Mouse (Mus musculus): ENCODE results near the gene Taok1. TPM values are rescaled to one million over a fixed set of nuclear protein-coding genes. Genes with fewer than 3 reads are reported as not detected.

The Taok1 gene
- polyA plus RNA-seq, 1 experiment from 2014 or later: 3.6 TPM

- Histone ChIP-seq H3K9me3 (replicated peaks; ENCODE audit: control insufficient read depth, low read length) (no peaks in the 10 kb centered on the region), H3K27ac (ENCODE audit: low read length) (peak overlapping the region; percentile 63), H3K4me2 (ENCODE audit: low read depth, low read length) (peak overlapping the region; percentile 98), H3K27me3 (ENCODE audit: control insufficient read depth, insufficient read depth, low read depth, low read length) (peaks cover 48% of the 10 kb centered on the region), H3K4me3 (ENCODE audit: low read depth, low read length) (peak overlapping the region; percentile 82), H3K4me1 (ENCODE audit: control insufficient read depth, low read depth, low read length) (peaks cover 46% of the 10 kb centered on the region), H3K36me3 (ENCODE audit: control insufficient read depth, insufficient read depth) (no peaks in the 10 kb centered on the region), H3K9ac (ENCODE audit: low read depth, low read length) (peak overlapping the region; percentile 55)
- ATAC-seq (ENCODE audit: low read depth): peak; percentile 27
- WGBS (ENCODE audit: insufficient replicate concordance): 6% methylated on average over 19 of the region's 19 CpGs
Observed at GRCm38 (mm10) chr11:77514281-77514831, 93.3 kb downstream of the Taok1 start.

- 6% methylated on average over 10 of the region's 10 CpGs for WGBS (ENCODE audit: insufficient replicate concordance)
- no peak for ATAC-seq (ENCODE audit: low read depth)
- Histone ChIP-seq H3K27ac (ENCODE audit: low read length) (peak overlapping the region; percentile 60), H3K9ac (ENCODE audit: low read depth, low read length) (peak overlapping the region; percentile 66), H3K9me3 (replicated peaks; ENCODE audit: control insufficient read depth, low read length) (no peaks in the 10 kb centered on the region), H3K4me3 (ENCODE audit: low read depth, low read length) (peak overlapping the region; percentile 82), H3K4me1 (ENCODE audit: control insufficient read depth, low read depth, low read length) (peaks cover 44% of the 10 kb centered on the region), H3K36me3 (ENCODE audit: control insufficient read depth, insufficient read depth) (no peaks in the 10 kb centered on the region), H3K27me3 (ENCODE audit: control insufficient read depth, insufficient read depth, low read depth, low read length) (peaks cover 44% of the 10 kb centered on the region), H3K4me2 (ENCODE audit: low read depth, low read length) (peak overlapping the region; percentile 98)
Observed at GRCm38 (mm10) chr11:77513811-77514170, 93.8 kb downstream of the Taok1 start.

GRCm38 (mm10) chr11:77512891-77513810, 94.5 kb downstream of the Taok1 start:
- peak overlapping the region; percentile 98 for H3K4me2 ChIP-seq (ENCODE audit: low read depth, low read length)
- H3K4me1 ChIP-seq (ENCODE audit: control insufficient read depth, low read depth, low read length): peaks cover 42% of the 10 kb centered on the region
- H3K27ac ChIP-seq (ENCODE audit: low read length): peak overlapping the region; percentile 84
- WGBS (ENCODE audit: insufficient replicate concordance): 0% methylated on average over 67 of the region's 84 CpGs
- peak overlapping the region; percentile 82 for H3K4me3 ChIP-seq (ENCODE audit: low read depth, low read length)
- ATAC-seq (ENCODE audit: low read depth): peak; percentile 81
- peak overlapping the region; percentile 67 for H3K9ac ChIP-seq (ENCODE audit: low read depth, low read length)
- H3K9me3 ChIP-seq (replicated peaks; ENCODE audit: control insufficient read depth, low read length): no peaks in the 10 kb centered on the region
- peaks cover 38% of the 10 kb centered on the region for H3K27me3 ChIP-seq (ENCODE audit: control insufficient read depth, insufficient read depth, low read depth, low read length)
- no peaks in the 10 kb centered on the region for H3K36me3 ChIP-seq (ENCODE audit: control insufficient read depth, insufficient read depth)

GRCm38 (mm10) chr11:77511336-77511735, 96.3 kb downstream of the Taok1 start:
- H3K4me3 ChIP-seq (ENCODE audit: low read depth, low read length): no peak overlapping the region
- peaks cover 22% of the 10 kb centered on the region for H3K27me3 ChIP-seq (ENCODE audit: control insufficient read depth, insufficient read depth, low read depth, low read length)
- no peak overlapping the region for H3K27ac ChIP-seq (ENCODE audit: low read length)
- no peaks in the 10 kb centered on the region for H3K9me3 ChIP-seq (replicated peaks; ENCODE audit: control insufficient read depth, low read length)
- 77% methylated on average over 5 of the region's 5 CpGs for WGBS (ENCODE audit: insufficient replicate concordance)
- no peak overlapping the region for H3K9ac ChIP-seq (ENCODE audit: low read depth, low read length)
- ATAC-seq (ENCODE audit: low read depth): no peak
- no peaks in the 10 kb centered on the region for H3K36me3 ChIP-seq (ENCODE audit: control insufficient read depth, insufficient read depth)
- peaks cover 40% of the 10 kb centered on the region for H3K4me1 ChIP-seq (ENCODE audit: control insufficient read depth, low read depth, low read length)
- no peak overlapping the region for H3K4me2 ChIP-seq (ENCODE audit: low read depth, low read length)

- peaks cover 9% of the 10 kb centered on the region; the same call in 1 of the 2 replicates for H3K36me3 ChIP-seq (ENCODE audit: control insufficient read depth, insufficient read depth)
- WGBS (ENCODE audit: insufficient replicate concordance): 22% methylated on average over 49 of the region's 49 CpGs
- ATAC-seq (ENCODE audit: low read depth): peak; percentile 44
- peaks cover 15% of the 10 kb centered on the region for H3K4me1 ChIP-seq (ENCODE audit: control insufficient read depth, low read depth, low read length)
- no peak overlapping the region for H3K27ac ChIP-seq (ENCODE audit: low read length)
- H3K4me3 ChIP-seq (ENCODE audit: low read depth, low read length): peak overlapping the region; percentile 43
- no peaks in the 10 kb centered on the region for H3K9me3 ChIP-seq (replicated peaks; ENCODE audit: control insufficient read depth, low read length)
- H3K4me2 ChIP-seq (ENCODE audit: low read depth, low read length): peak overlapping the region; percentile 66
- peak overlapping the region; percentile 47 for H3K9ac ChIP-seq (ENCODE audit: low read depth, low read length)
- no peaks in the 10 kb centered on the region for H3K27me3 ChIP-seq (ENCODE audit: control insufficient read depth, insufficient read depth, low read depth, low read length)
Observed at GRCm38 (mm10) chr11:77508068-77509021, 99.3 kb downstream of the Taok1 start.

GRCm38 (mm10) chr11:77507426-77507825, 100.2 kb downstream of the Taok1 start:
- Histone ChIP-seq H3K9ac (ENCODE audit: low read depth, low read length) (no peak overlapping the region), H3K27ac (ENCODE audit: low read length) (no peak overlapping the region), H3K36me3 (ENCODE audit: control insufficient read depth, insufficient read depth) (peaks cover 9% of the 10 kb centered on the region; the same call in 1 of the 2 replicates), H3K27me3 (ENCODE audit: control insufficient read depth, insufficient read depth, low read depth, low read length) (no peaks in the 10 kb centered on the region), H3K4me3 (ENCODE audit: low read depth, low read length) (no peak overlapping the region), H3K4me2 (ENCODE audit: low read depth, low read length) (no peak overlapping the region), H3K9me3 (replicated peaks; ENCODE audit: control insufficient read depth, low read length) (no peaks in the 10 kb centered on the region), H3K4me1 (ENCODE audit: control insufficient read depth, low read depth, low read length) (peaks cover 9% of the 10 kb centered on the region)
- 63% methylated on average over 4 of the region's 4 CpGs for WGBS (ENCODE audit: insufficient replicate concordance)
- no peak for ATAC-seq (ENCODE audit: low read depth)

GRCm38 (mm10) chr11:77506941-77507340, 100.7 kb downstream of the Taok1 start:
- no peak overlapping the region for H3K4me2 ChIP-seq (ENCODE audit: low read depth, low read length)
- no peak overlapping the region for H3K4me3 ChIP-seq (ENCODE audit: low read depth, low read length)
- ATAC-seq (ENCODE audit: low read depth): no peak
- H3K36me3 ChIP-seq (ENCODE audit: control insufficient read depth, insufficient read depth): peaks cover 9% of the 10 kb centered on the region; the same call in 1 of the 2 replicates
- H3K27ac ChIP-seq (ENCODE audit: low read length): no peak overlapping the region
- H3K9me3 ChIP-seq (replicated peaks; ENCODE audit: control insufficient read depth, low read length): no peaks in the 10 kb centered on the region
- no peak overlapping the region for H3K9ac ChIP-seq (ENCODE audit: low read depth, low read length)
- WGBS (ENCODE audit: insufficient replicate concordance): 73% methylated on average over 6 of the region's 6 CpGs
- no peaks in the 10 kb centered on the region for H3K27me3 ChIP-seq (ENCODE audit: control insufficient read depth, insufficient read depth, low read depth, low read length)
- H3K4me1 ChIP-seq (ENCODE audit: control insufficient read depth, low read depth, low read length): peaks cover 6% of the 10 kb centered on the region

GRCm38 (mm10) chr11:77506273-77506672, 101.3 kb downstream of the Taok1 start:
- H3K9me3 ChIP-seq (replicated peaks; ENCODE audit: control insufficient read depth, low read length): no peaks in the 10 kb centered on the region
- H3K9ac ChIP-seq (ENCODE audit: low read depth, low read length): no peak overlapping the region
- no peak for ATAC-seq (ENCODE audit: low read depth)
- H3K4me2 ChIP-seq (ENCODE audit: low read depth, low read length): no peak overlapping the region
- H3K36me3 ChIP-seq (ENCODE audit: control insufficient read depth, insufficient read depth): peaks cover 9% of the 10 kb centered on the region; the same call in 1 of the 2 replicates
- H3K27ac ChIP-seq (ENCODE audit: low read length): no peak overlapping the region
- no peaks in the 10 kb centered on the region for H3K27me3 ChIP-seq (ENCODE audit: control insufficient read depth, insufficient read depth, low read depth, low read length)
- H3K4me1 ChIP-seq (ENCODE audit: control insufficient read depth, low read depth, low read length): peaks cover 6% of the 10 kb centered on the region
- H3K4me3 ChIP-seq (ENCODE audit: low read depth, low read length): no peak overlapping the region
- 94% methylated on average over 14 of the region's 14 CpGs for WGBS (ENCODE audit: insufficient replicate concordance)
